Mouse (Mus musculus): ENCODE measurements at regions not wholly inside any gene's neighbourhood (a gene's known extent, or its start where the extent isn't known, plus 50 kb on each side); places are given as distances from the start of the nearest gene placed in this dataset.
"Not testable (repeated sequence)": the region's sequence is repeated elsewhere in the genome, so short reads cannot be mapped to it uniquely, and the experiment has no call there.

DNA sequence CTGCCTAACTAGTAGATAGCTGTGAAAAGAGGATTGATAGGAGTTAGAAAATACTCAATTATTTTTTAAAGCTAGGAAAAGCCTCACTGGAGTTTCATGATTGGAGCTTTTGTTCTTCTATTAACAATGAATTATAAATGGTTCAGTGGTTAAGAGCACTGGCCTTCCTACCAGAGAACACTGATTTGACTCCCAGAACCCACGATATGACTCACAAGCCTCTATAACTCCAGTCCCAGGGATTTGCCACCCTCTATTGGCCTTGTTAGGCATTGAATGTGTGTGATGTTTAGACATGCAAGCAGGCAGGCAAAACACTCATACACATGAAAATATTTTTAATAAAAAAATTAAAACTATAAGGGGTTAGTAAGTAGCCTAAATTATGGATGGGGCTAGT lies 704.4 kb downstream of the Rapgef2 start:
- H3K27ac ChIP-seq (replicated peaks), result no peak overlapping the region
- no peak overlapping the region for H3K4me3 ChIP-seq
- no peaks in the 10 kb centered on the region for H3K27me3 ChIP-seq
- no peak overlapping the region for H3K9ac ChIP-seq
- 10% methylated on average over 1 of the region's 1 CpGs for WGBS
- no peak for ATAC-seq (ENCODE audit: low FRiP score, low read depth)
- no peaks in the 10 kb centered on the region for H3K4me1 ChIP-seq (replicated peaks)
- no peak overlapping the region for H3K4me2 ChIP-seq
- H3K36me3 ChIP-seq, result no peaks in the 10 kb centered on the region
- no peaks in the 10 kb centered on the region for H3K9me3 ChIP-seq

DNA sequence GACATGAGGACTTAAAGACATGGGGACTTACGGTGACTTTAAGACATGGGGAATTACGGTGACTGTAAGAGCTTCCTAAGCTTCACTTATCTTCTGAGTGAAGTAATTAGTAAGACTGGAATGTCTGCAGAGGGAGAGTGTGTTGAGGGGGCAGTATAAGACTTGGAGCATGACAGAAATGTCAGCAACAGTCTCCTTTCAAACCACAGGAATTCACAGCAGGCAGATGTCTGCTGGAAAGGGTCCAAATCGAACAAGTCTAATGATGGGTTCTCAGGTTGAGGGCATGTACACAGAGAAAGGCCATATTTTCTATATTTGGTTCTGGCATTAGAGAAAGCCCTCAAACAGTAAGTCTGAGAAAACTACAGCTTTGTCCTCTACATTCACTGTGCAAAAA lies 705.2 kb downstream of the Rapgef2 start:
- Histone ChIP-seq H3K4me1 (replicated peaks) (no peaks in the 10 kb centered on the region), H3K4me2 (no peak overlapping the region), H3K9ac (no peak overlapping the region), H3K4me3 (no peak overlapping the region), H3K27me3 (no peaks in the 10 kb centered on the region), H3K36me3 (no peaks in the 10 kb centered on the region), H3K9me3 (no peaks in the 10 kb centered on the region), H3K27ac (replicated peaks) (no peak overlapping the region)
- ATAC-seq (ENCODE audit: low FRiP score, low read depth), result 0 out of 2 replicates have a peak, but pooled peaks have one; percentile 48
- 56% methylated on average over 3 of the region's 3 CpGs for WGBS

DNA sequence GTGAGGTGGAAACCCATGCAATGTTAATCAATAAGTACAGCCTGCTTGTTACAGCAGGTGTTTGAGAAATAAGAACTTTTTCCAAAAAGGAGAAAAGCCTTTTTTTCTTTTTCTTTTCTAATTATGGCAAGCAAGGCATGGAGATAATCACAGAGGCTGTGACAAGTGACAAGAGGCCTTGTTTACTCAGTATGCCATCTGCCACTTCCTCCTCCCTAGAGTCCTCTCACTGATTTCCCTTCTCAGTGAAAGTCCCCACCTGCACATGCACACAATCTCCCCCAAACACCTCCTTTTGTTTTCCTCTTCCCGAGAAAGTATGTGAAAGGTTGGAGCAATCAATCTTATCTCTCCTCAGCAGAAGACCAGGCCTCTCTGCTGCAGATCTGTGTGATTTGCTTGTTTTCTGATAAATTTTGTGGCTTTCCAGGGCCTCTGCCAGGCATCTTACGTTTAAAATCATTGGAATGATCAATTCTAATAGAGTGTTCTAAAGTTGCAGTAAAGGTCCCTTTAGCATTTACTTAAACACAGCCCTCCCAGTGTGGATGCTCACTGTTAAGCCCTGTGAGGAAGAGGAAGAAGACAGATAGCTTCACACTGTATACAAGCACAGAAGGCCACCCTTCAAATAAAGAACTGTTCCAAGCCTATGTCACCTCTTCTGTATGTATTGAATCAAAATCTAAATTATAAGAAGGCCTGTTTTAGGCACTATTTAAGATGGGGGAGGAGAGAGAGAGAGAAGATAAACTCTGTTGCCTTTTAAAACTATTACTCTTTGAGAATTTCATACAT lies 710.5 kb downstream of the Rapgef2 start:
- Histone ChIP-seq H3K36me3 (no peaks in the 10 kb centered on the region), H3K27me3 (no peaks in the 10 kb centered on the region), H3K4me3 (no peak overlapping the region), H3K4me1 (replicated peaks) (no peaks in the 10 kb centered on the region), H3K27ac (replicated peaks) (no peak overlapping the region), H3K4me2 (no peak overlapping the region), H3K9me3 (no peaks in the 10 kb centered on the region), H3K9ac (no peak overlapping the region)
- no peak for ATAC-seq (ENCODE audit: low FRiP score, low read depth)
- 26% methylated on average over 2 of the region's 2 CpGs for WGBS

DNA sequence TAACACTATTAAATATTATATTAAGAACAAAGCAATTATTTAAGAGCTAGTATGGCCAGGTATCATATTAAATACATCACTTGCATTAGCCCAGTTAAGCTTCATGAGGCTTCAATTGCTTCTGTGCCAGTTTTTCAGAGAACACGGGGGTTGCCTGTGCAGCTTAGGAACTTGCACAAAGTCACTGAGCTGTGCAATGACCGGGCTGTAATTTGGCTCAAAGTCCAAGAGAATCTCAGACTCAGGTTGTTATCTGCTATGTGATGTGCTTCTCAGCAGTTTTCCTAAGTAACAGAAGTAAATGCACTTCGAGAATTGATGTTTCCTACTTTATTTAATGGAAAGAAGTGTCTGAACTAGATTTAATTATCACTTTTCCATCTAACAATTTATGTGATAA lies 711.5 kb downstream of the Rapgef2 start:
- no peaks in the 10 kb centered on the region for H3K36me3 ChIP-seq
- no peak overlapping the region for H3K4me2 ChIP-seq
- no peak overlapping the region for H3K9ac ChIP-seq
- H3K27me3 ChIP-seq, result no peaks in the 10 kb centered on the region
- no peaks in the 10 kb centered on the region for H3K9me3 ChIP-seq
- H3K4me3 ChIP-seq, result no peak overlapping the region
- ATAC-seq (ENCODE audit: low FRiP score, low read depth), result no peak
- WGBS, result 58% methylated on average over 3 of the region's 3 CpGs
- no peaks in the 10 kb centered on the region for H3K4me1 ChIP-seq (replicated peaks)
- H3K27ac ChIP-seq (replicated peaks), result no peak overlapping the region

DNA sequence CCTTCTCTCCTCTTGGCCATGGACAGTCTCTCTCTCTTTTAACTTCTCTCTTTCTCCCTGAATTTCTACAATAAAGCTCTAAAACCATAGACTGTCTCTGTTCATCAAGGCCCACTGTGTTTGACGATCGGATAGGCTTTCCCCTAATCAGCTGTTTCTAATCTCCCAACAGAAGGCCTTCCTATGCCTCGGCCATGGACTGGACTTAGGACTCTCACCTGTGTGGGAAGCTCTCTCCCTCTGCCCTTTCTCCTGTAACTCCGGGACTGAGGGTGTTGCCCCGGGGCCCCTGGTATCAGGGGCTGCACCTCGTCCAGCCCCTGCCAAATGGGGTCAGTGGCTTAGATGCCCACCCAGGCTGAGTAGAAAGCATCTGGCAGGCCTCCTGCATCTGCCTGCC lies 713.0 kb downstream of the Rapgef2 start:
- H3K9ac ChIP-seq, result no peak overlapping the region
- ATAC-seq (ENCODE audit: low FRiP score, low read depth), result no peak
- WGBS, result 90% methylated on average over 6 of the region's 6 CpGs
- H3K4me3 ChIP-seq, result no peak overlapping the region
- no peaks in the 10 kb centered on the region for H3K27me3 ChIP-seq
- H3K36me3 ChIP-seq, result no peaks in the 10 kb centered on the region
- H3K27ac ChIP-seq (replicated peaks), result no peak overlapping the region
- H3K4me2 ChIP-seq, result no peak overlapping the region
- H3K9me3 ChIP-seq, result no peaks in the 10 kb centered on the region
- no peaks in the 10 kb centered on the region for H3K4me1 ChIP-seq (replicated peaks)

DNA sequence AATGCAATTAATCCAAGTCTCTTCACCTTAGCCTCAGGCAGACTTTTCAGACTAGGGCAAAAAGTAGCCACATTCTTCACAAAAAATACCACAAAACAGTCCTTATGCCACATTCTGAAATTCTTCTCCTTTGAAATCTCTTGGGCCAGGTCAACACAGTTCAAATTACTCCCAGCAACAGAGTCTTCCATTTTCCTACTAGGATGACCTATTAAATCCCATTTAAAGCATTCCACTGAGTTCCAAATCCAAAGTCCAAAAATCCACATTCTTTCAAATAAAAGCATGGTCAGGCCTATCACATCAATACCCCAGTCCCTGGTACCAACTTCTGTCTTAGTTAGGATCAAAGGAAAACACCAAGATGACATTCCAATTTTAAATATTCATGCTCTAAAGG lies 721.4 kb downstream of the Rapgef2 start:
- not testable (repeated sequence) for H3K36me3 ChIP-seq; H3K4me2 ChIP-seq; ATAC-seq (ENCODE audit: low FRiP score, low read depth); H3K9me3 ChIP-seq; H3K4me3 ChIP-seq; H3K27ac ChIP-seq (replicated peaks); H3K27me3 ChIP-seq; H3K9ac ChIP-seq; H3K4me1 ChIP-seq (replicated peaks)
